Mouse (Mus musculus) liver, embryonic 13.5 days (tissue): ENCODE measurements around the gene Gcn1l1. TPM values are rescaled to one million over a fixed set of nuclear protein-coding genes. Genes with fewer than 3 reads are reported as not detected.
A peak's percentile ranks its signal among the peaks of the same experiment; 100 is the strongest.
"Not testable (repeated sequence)": the region's sequence is repeated elsewhere in the genome, so short reads cannot be mapped to it uniquely, and the experiment has no call there.

Source experiments
- ATAC-seq: fragments of 200-750 bp; cut with Nextera tagmentation; 2 replicates; pipeline ENCODE4 v1.8.0; 2017; ENCODE audit warnings: low read depth, mild to moderate bottlenecking, moderate number of reproducible peaks, moderate library complexity
- DNase-seq: peaks from one replicate; pipeline ENCODE4 v3.0.0; 2022
- H3K27ac ChIP-seq: fragments of 300-500 bp; sonication (generic); 2 replicates; pipeline ENCODE4 v1.5.1; 2015; ENCODE audit warnings: moderate library complexity, mild to moderate bottlenecking, inconsistent platforms
- H3K27me3 ChIP-seq: fragments of 300-500 bp; sonication (generic); 2 replicates; pipeline ENCODE4 v1.6.1; 2015; ENCODE audit warnings: mild to moderate bottlenecking, inconsistent platforms
- H3K36me3 ChIP-seq: fragments of 300-500 bp; sonication (generic); 2 replicates; pipeline ENCODE4 v1.6.1; 2015; ENCODE audit warnings: mild to moderate bottlenecking, inconsistent platforms
- H3K4me1 ChIP-seq: fragments of 300-500 bp; sonication (generic); replicated peaks from 2 replicates; pipeline ENCODE4 v1.6.1; 2015; ENCODE audit warnings: inconsistent platforms
- H3K4me2 ChIP-seq: fragments of 300-500 bp; sonication (generic); 2 replicates; pipeline ENCODE4 v1.6.1; 2015; ENCODE audit warnings: inconsistent platforms, mild to moderate bottlenecking, moderate library complexity
- H3K4me3 ChIP-seq: fragments of 300-500 bp; sonication (generic); replicated peaks from 2 replicates; pipeline ENCODE4 v1.5.1; 2015; ENCODE audit warnings: mild to moderate bottlenecking, inconsistent platforms
- H3K9ac ChIP-seq: fragments of 300-500 bp; sonication (generic); 2 replicates; pipeline ENCODE4 v1.6.1; 2015; ENCODE audit warnings: mild to moderate bottlenecking, inconsistent platforms
- H3K9me3 ChIP-seq: fragments of 300-500 bp; sonication (generic); replicated peaks from 2 replicates; pipeline ENCODE4 v1.6.1; 2016; ENCODE audit warnings: inconsistent platforms
- WGBS: fragments of 180-500 bp; shearing (Covaris S2); methylation state at CpG from one replicate; pipeline ENCODE4 v1.1.7; 2015; ENCODE audit not compliant: insufficient replicate concordance; 5-methylcytosine and 5-hydroxymethylcytosine counted together
- polyA plus RNA-seq: library from polyadenylated mRNA; unstranded; fragments of >200 nt; fragmentation: Nextera tagmentation; extraction: Ambion mirVana; gene quantifications from 2 replicates; pipeline ENCODE4 v1.2.1, GENCODE M21; 2015

Gene Gcn1l1
- polyA plus RNA-seq, 1 experiment from 2014 or later = 18.7 TPM

GRCm38 (mm10) chr5:115563771-115564585 is 1.1 kb upstream of the Gcn1l1 start:
- DNase-seq = no peak
- peak overlapping the region; percentile 82 for H3K27ac ChIP-seq

GRCm38 (mm10) chr5:115565403-115565802 is 349 bp downstream of the Gcn1l1 start:
- Histone ChIP-seq H3K4me3 (peak overlapping the region; percentile 96), H3K9me3 (no peaks in the 10 kb centered on the region), H3K27ac (peak overlapping the region; percentile 82), H3K27me3 (no peaks in the 10 kb centered on the region), H3K4me2 (peak overlapping the region; percentile 93), H3K9ac (peak overlapping the region; percentile 96), H3K36me3 (peaks cover 47% of the 10 kb centered on the region), H3K4me1 (peaks cover 89% of the 10 kb centered on the region)
- ATAC-seq (peak; percentile 11), DNase-seq (no peak)
- WGBS = 1% methylated on average over 37 of the region's 46 CpGs

More at GRCm38 (mm10) chr5:115563771-115564585, 1.1 kb upstream of the Gcn1l1 start:
- WGBS = 34% methylated on average over 5 of the region's 5 CpGs
- Histone ChIP-seq H3K36me3 (peaks cover 49% of the 10 kb centered on the region), H3K27me3 (no peaks in the 10 kb centered on the region), H3K9ac (peak overlapping the region; percentile 2; the same call in 1 of the 2 replicates), H3K4me3 (peak overlapping the region; percentile 96), H3K4me2 (peak overlapping the region; percentile 93), H3K9me3 (no peaks in the 10 kb centered on the region), H3K4me1 (peaks cover 81% of the 10 kb centered on the region)
- ATAC-seq = no peak

- H3K27ac ChIP-seq = peak overlapping the region; percentile 65
- no peak overlapping the region for H3K4me3 ChIP-seq
- H3K9ac ChIP-seq = no peak overlapping the region
- no peaks in the 10 kb centered on the region for H3K9me3 ChIP-seq
- no peak overlapping the region for H3K4me2 ChIP-seq
- no peak for ATAC-seq
- WGBS = 69% methylated on average over 10 of the region's 10 CpGs
- H3K36me3 ChIP-seq = peaks cover 46% of the 10 kb centered on the region
- no peak for DNase-seq
- H3K4me1 ChIP-seq = peaks cover 60% of the 10 kb centered on the region
- no peaks in the 10 kb centered on the region for H3K27me3 ChIP-seq
Observed at GRCm38 (mm10) chr5:115568681-115569080, 3.6 kb downstream of the Gcn1l1 start.

GRCm38 (mm10) chr5:115569308-115569707 is 4.3 kb downstream of the Gcn1l1 start:
- peak overlapping the region; percentile 65 for H3K27ac ChIP-seq
- no peak overlapping the region for H3K4me3 ChIP-seq
- WGBS = 64% methylated on average over 11 of the region's 11 CpGs
- no peak for ATAC-seq
- peaks cover 54% of the 10 kb centered on the region for H3K4me1 ChIP-seq
- peaks cover 46% of the 10 kb centered on the region for H3K36me3 ChIP-seq
- no peak overlapping the region for H3K9ac ChIP-seq
- H3K9me3 ChIP-seq = no peaks in the 10 kb centered on the region
- no peak overlapping the region for H3K4me2 ChIP-seq
- DNase-seq = no peak
- H3K27me3 ChIP-seq = no peaks in the 10 kb centered on the region

DNA sequence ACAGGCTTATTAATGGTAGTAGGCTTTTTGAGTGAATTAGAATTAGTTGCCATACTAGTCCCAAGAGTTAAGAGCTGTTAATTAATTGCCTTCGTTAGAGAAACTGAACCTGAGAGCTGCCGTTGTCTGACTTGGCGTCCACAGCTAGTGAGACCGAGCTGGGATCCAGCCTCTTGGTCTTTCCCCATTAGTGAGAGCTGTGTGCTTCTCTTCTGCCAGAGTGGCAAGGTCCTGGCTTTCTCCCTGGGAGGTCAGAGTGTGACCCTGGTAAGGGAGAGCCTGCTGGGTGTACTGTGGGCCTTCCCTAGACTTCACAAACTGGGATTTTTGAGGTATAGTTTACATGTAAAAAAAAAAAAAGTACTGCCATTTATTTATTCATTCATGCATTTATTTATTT is 4.7 kb downstream of the Gcn1l1 start:
- Histone ChIP-seq H3K4me2 (no peak overlapping the region), H3K27ac (peak overlapping the region; percentile 65), H3K9ac (no peak overlapping the region), H3K4me3 (no peak overlapping the region), H3K4me1 (peaks cover 50% of the 10 kb centered on the region), H3K9me3 (no peaks in the 10 kb centered on the region), H3K36me3 (peaks cover 50% of the 10 kb centered on the region), H3K27me3 (no peaks in the 10 kb centered on the region)
- WGBS = 86% methylated on average over 4 of the region's 4 CpGs
- DNase-seq (no peak), ATAC-seq (no peak)

- Histone ChIP-seq H3K9me3 (no peaks in the 10 kb centered on the region), H3K9ac (no peak overlapping the region), H3K4me2 (no peak overlapping the region), H3K36me3 (peaks cover 64% of the 10 kb centered on the region), H3K4me1 (peaks cover 40% of the 10 kb centered on the region), H3K27me3 (no peaks in the 10 kb centered on the region), H3K27ac (peak overlapping the region; percentile 4; the same call in 1 of the 2 replicates), H3K4me3 (no peak overlapping the region)
- WGBS = 84% methylated on average over 7 of the region's 7 CpGs
- DNase-seq = no peak
- no peak for ATAC-seq
Observed at GRCm38 (mm10) chr5:115571086-115571485, 6.0 kb downstream of the Gcn1l1 start.

GRCm38 (mm10) chr5:115572679-115573535 is 7.9 kb downstream of the Gcn1l1 start:
- no peak overlapping the region for H3K4me2 ChIP-seq
- 57% methylated on average over 17 of the region's 17 CpGs for WGBS
- peaks cover 23% of the 10 kb centered on the region for H3K4me1 ChIP-seq
- no peak for DNase-seq
- ATAC-seq = 0 out of 2 replicates have a peak, but pooled peaks have one; percentile 22
- H3K27me3 ChIP-seq = no peaks in the 10 kb centered on the region
- H3K9me3 ChIP-seq = no peaks in the 10 kb centered on the region
- H3K27ac ChIP-seq = peak overlapping the region; percentile 58
- H3K4me3 ChIP-seq = no peak overlapping the region
- peaks cover 73% of the 10 kb centered on the region for H3K36me3 ChIP-seq
- H3K9ac ChIP-seq = no peak overlapping the region

- H3K4me3 ChIP-seq = no peak overlapping the region
- DNase-seq (no peak), ATAC-seq (no peak)
- no peaks in the 10 kb centered on the region for H3K9me3 ChIP-seq
- H3K27me3 ChIP-seq = no peaks in the 10 kb centered on the region
- peaks cover 5% of the 10 kb centered on the region; the same call in 1 of the 2 replicates for H3K4me1 ChIP-seq
- no peak overlapping the region for H3K27ac ChIP-seq
- no peak overlapping the region for H3K4me2 ChIP-seq
- H3K9ac ChIP-seq = no peak overlapping the region
- 76% methylated on average over 8 of the region's 8 CpGs for WGBS
- H3K36me3 ChIP-seq = peaks cover 94% of the 10 kb centered on the region
Observed at GRCm38 (mm10) chr5:115574992-115575391, 9.9 kb downstream of the Gcn1l1 start.

DNA sequence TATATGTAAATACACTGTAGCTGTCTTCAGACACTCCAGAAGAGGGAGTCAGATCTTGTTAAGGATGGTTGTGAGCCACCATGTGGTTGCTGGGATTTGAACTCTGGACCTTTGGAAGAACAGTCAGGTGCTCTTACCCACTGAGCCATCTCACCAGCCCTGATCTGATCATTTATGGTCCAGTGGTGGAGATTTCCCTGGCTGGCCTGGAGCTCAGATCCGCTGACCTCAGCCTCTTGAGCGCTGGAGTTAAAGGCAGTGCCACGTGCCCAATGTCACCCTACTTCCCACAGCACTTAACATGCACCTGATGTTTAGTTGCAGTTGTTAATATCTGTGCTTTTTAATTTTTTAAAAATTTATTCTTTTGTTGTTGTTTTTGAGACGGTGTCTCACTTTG is 12.6 kb downstream of the Gcn1l1 start:
- 84% methylated on average over 4 of the region's 4 CpGs for WGBS

GRCm38 (mm10) chr5:115578922-115579321 is 13.9 kb downstream of the Gcn1l1 start:
- Histone ChIP-seq H3K27me3 (no peaks in the 10 kb centered on the region), H3K4me1 (no peaks in the 10 kb centered on the region; the same call in 1 of the 2 replicates), H3K4me2 (no peak overlapping the region), H3K36me3 (peaks cover 99% of the 10 kb centered on the region), H3K4me3 (no peak overlapping the region), H3K27ac (no peak overlapping the region), H3K9ac (no peak overlapping the region), H3K9me3 (peaks cover 6% of the 10 kb centered on the region; the same call in 1 of the 2 replicates)
- WGBS = 87% methylated on average over 14 of the region's 14 CpGs
- ATAC-seq (no peak), DNase-seq (no peak)

More for the DNA sequence above, 12.6 kb downstream of the Gcn1l1 start:
- not testable (repeated sequence) for H3K9ac ChIP-seq, H3K27ac ChIP-seq, H3K4me3 ChIP-seq, DNase-seq, H3K27me3 ChIP-seq, H3K9me3 ChIP-seq, ATAC-seq, H3K4me1 ChIP-seq, H3K4me2 ChIP-seq
- peaks cover 98% of the 10 kb centered on the region for H3K36me3 ChIP-seq

GRCm38 (mm10) chr5:115579363-115579762 is 14.3 kb downstream of the Gcn1l1 start:
- H3K4me2 ChIP-seq = no peak overlapping the region
- DNase-seq = no peak
- H3K4me1 ChIP-seq = no peaks in the 10 kb centered on the region; the same call in 1 of the 2 replicates
- 86% methylated on average over 5 of the region's 5 CpGs for WGBS
- H3K9me3 ChIP-seq = peaks cover 6% of the 10 kb centered on the region; the same call in 1 of the 2 replicates
- no peak overlapping the region for H3K9ac ChIP-seq
- H3K27me3 ChIP-seq = no peaks in the 10 kb centered on the region
- no peak overlapping the region for H3K4me3 ChIP-seq
- H3K27ac ChIP-seq = no peak overlapping the region
- no peak for ATAC-seq
- H3K36me3 ChIP-seq = peaks cover 99% of the 10 kb centered on the region
